Mouse (Mus musculus) right cerebral cortex, postnatal 4 days (tissue): Measurements from ENCODE around the gene Ddx19a.
"Not testable (repeated sequence)": the region's sequence is repeated elsewhere in the genome, so short reads cannot be mapped to it uniquely, and the experiment has no call there.

Experiments used
- DNase-seq: peaks from one replicate; pipeline ENCODE4 v3.0.0-alpha.2; 2022

Ddx19a gene

DNA sequence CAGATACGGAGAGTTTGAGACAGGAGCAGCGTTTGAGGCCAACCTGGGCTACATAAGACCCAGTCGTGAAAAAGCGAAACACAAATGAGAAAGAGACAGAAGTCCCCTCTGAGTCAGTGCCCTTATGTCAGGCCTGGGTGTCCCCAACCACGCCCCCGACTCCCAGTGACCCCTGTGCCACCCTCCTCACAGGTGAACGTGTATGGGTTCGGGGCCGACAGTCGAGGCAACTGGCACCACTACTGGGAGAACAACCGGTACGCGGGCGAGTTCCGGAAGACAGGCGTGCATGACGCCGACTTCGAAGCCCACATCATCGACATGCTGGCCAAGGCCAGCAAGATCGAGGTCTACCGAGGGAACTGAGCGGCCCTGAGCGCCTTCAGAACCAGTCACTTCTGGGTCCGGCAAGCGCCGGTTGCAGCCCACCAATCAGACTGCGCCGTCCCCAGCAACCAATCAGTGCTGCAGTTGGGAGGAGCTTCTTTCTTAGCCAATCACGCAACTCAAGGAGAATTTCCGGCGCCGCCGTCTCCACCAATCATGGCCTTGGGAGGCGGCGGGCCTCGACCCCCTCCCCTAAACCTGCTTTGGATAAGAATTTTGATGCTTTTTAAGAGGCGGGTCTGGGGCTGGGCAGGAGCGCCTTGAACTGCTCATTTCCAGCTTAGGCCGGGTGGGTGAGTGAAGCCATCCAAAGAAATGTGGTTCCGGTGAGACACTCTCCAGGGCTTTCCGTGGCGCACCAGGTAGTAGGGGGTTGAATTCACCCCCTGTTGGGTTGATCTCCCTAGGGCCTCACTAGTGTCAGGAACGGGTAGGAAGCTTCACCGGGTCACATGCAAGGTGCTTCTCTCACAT, 27.5 kb downstream of the Ddx19a start:
- DNase-seq = peak; percentile 90

DNA sequence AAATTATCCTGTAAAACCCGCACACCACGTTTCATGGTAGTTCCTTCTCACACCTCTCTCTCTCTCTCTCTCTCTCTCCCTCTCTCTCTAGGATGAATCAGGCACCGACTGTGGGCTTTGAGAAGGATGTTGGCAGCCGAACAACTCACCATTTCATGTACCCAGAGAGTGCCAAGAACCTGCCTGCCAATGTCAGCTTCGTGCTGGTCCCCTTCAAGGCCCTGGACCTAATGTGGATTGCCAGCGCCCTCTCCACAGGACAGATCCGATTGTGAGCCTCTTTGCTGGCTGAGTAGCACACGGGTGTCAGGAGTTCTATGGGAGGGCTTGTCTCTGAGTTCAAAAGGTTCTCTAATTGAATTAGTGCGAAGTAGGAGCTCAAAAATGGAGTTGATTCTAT, 30.3 kb downstream of the Ddx19a start:
- DNase-seq = no peak

DNA sequence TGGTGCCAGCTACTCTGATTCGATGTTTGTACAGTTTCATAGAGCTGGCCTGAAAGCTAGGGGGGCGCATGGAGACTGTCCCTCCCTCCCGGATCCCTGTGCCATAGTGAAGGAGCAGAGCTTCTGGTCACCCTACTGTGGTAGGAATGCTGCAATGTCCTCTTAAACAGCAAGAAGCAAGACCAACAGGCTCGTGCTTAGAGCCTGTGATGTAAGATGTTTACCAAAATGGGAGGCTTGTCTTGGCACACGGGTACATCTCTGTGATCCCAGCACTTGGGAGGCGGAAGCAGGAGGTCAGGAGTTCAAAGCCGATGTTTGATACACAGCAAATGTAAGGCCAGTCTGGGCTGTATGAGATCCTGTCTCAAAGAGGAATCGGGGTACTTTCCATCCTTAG, 31.0 kb downstream of the Ddx19a start:
- DNase-seq = no peak

DNA sequence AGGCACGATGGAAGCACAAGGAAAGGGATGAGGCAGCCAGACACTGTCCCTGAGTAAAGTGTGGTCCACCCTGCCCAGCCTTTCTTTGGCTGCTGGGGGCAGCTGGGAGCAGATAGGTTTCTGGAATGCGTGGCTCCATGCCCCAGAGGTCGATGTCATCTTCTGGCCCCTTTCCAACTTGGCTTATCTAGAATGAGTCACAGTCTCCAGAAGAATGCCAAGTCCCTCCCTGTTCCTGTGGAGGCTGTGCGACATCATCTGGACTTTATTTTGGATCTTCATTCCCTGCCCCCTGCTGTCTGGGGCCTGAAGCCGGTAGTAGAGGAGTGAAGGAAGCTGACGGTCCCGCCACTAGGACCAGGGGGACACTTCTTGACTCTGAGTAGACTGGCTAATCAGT, 32.0 kb downstream of the Ddx19a start:
- DNase-seq = no peak

DNA sequence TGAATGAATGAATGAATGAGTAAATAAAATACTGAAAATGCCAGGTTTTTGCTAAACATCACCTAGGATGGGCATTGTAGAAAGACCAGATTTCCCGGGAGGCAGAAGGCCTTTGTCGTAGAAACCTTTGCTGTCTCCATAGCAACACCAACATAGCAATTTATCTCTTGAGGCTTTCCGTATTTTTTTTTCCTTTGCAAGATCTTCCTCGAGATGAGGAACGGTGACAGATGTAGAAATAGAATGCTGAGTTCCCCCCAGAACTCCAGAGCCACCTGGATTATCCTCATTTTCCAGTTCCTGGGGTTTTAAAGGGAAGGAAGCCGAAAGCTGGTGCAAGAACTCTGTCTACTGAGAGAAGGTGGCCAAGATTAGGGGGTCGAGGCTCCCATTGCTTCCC, 32.9 kb downstream of the Ddx19a start:
- no peak for DNase-seq

DNA sequence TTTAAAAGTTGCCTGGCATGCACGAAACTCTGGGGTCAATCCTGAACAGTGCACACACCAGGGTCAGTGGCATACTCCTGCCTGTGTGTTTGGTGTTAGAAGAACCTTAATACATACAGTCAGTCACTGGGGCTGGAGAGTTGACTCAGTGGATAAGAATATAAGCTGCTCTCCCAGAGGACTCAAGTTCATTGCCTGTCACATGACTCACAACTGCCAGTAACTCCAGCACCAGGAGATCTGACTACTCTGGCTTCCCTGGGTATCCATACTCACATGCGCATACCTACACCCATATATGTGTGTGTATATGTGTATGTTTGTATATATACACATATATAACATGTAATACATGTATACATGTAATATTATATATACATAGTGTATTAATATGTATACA, 34.5 kb downstream of the Ddx19a start:
- DNase-seq = no peak

DNA sequence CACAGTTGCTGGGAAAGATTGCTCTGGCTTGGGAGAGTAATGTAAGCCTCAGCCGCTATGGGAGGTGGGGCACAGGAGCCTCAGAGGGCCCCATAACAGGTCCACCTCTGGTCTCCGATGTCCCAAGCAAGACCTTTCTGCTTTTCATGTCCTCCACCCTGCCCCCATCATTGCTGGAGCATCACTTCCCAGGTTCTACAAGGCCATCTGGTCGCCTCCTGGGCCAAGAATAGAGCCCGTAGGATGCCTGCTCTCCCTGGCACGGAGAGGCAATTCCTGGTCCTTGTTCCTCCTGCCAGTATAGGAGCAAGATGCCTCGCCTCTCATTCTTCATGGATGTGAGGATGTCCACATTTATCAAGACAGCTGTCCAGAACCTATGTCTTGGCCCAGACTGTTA, 37.7 kb downstream of the Ddx19a start:
- no peak for DNase-seq

DNA sequence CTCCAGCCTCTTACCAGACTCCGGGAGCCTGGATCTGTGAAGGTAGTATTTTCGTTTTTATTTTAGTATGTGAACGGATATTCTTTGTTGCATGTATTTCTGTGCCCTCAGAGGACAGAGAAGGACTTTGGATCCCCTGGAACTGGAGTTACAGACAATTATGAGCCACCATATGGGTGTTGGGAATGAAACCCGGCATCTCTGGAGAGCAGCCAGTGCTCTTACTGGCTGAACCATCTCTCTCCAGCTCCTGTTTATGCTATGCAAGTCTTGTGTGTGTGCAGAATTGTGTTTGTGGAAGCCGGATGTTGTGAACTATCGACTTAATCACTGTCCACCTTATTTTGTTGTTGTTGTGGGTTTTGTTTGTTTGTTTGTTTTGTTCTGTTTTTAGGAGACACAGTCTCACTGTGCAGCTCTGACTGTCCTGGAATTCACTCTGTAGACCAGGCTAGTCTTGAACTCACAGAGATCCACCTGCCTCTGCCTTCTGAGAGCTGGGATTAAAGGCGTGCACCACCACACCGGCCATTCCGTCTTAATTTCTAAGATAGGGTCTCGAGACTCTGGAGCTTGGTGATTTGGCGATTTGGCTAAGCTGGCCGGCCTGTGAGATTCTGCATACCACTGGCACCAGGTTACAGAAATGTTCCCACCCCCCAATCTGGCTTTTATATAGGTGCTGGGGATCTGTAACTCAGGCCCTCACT, 38.4 kb downstream of the Ddx19a start:
- DNase-seq = no peak

DNA sequence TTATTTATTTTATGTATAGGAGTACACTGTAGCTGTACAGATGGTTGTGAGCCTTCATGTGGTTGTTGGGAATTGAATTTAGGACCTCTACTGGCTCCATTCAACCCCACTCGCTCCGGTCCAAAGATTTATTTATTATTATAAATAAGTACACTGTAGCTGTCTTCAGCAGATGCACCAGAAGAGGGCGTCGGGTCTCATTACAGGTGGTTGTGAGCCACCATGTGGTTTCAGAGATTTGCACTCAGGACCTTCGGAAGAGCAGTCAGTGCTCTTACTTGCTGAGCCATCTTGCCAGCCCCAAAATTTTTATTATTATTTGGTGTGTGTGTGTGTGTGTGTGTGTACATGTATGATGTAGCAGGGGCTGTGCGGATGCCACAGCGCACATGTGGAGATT, 39.0 kb downstream of the Ddx19a start:
- not testable (repeated sequence) for DNase-seq

DNA sequence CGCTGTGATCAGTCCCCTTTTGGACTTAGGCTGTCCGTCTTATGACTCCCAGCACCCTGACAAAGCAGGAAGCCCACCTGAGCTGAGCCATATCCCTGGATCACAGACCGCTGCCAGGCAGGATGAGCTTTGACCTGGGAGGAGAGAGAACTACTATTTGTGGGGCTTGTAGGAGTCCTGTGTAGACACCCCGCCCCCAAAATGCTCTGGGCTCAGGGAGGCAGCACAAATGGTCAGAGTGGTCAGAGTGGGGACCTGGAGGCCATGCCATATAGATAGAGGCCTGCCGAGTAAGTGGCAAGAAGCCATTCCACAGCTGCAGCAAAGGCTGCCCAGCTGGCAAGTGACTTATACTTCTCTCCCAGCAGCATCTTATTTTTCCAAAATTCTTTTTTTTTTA, 39.5 kb downstream of the Ddx19a start:
- no peak for DNase-seq

DNA sequence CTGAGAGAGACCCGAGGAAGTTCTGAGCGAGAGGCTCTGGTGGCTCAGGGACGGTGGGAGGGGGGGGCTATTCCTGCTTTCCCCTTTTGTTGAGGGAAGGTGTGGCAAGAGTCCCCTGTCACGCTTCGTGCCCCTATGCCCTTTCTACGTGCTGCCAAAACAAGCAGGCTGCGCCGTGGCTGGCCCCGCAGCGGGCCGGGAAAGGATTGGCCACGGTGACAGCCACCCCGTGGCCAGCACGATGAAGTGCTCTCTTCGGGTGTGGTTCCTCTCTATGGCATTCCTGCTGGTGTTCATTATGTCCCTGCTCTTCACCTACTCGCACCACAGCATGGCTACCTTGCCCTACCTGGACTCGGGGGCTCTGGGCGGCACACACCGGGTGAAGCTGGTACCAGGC, 40.1 kb downstream of the Ddx19a start:
- DNase-seq = no peak

DNA sequence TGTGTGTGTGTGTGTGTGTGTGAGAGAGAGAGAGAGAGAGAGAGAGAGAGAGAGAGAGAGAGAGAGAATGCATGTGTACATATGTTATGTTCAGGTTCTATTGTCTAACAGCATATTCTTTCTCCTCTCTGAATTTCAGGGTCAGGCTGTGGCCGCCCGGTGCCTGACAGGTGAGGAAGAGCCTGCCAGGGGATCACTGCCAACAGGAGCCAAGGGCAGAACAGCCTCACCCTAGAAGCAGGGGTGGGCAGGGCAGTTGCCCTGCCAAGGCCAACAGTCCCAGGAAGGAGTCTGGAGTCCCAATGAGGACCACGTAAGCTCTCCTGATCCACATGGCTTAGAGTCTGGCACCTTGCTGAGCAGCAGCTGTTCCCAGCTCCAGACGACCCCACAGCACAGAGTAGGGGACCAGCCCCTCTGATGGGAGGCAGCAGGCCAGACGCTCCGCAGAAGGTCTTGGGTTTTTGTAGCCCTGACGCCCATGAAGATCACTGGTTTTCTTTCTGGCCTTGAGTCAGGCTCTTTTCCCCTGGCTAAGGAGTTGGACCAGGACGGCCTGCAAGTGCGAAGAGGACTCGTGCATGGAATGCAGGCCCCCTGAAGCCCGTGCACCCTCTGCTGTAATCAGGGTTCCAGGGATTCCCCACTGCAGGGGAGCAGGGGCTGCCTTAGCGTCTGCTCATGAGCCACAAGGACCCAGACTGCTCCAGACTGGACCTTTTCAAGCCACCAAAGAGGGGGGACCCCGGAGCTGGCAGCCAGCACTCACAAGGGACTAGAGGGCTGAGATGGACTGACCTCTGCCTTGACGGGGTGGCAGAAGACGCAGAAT, 40.8 kb downstream of the Ddx19a start:
- DNase-seq = no peak

DNA sequence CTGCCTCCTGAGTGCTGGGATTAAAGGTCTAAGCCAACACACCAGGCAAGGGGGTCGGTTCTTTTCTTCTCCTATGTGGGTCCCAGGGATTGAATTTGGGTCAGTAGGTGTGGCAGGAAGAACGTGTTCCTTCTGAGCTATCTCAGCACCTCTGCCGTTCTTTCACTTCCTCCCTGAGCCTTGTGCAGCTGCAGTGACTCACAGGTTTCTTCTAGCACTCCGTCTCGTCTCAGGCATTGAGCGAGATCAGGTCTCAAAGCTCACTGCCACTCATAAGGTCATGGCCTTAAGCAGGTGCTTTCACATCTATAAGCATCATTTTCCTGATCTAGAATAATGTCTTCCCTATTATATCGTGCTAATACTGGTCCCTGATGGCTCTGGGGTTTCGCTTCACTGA, 42.8 kb downstream of the Ddx19a start:
- no peak for DNase-seq

DNA sequence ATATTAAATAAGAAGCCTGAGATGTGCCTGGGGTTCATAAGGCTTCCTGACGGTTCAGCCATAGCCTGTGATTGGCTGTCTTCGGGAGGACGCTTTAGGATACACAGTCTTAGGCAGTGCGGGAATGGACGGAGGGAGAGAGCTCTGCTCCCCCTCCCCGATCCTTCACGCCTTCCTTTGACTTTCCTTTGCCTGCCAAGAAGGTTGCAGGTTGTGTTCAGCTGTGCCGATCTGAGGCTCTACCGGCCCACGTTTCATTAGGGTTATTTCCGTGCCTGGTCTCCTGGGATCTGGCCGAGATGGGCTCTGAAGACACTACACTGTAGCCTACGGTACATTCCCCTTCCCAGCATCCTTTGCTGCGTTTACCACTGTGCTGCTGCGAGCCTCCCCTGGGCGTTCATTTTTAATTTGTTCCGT, 47.5 kb downstream of the Ddx19a start:
- no peak for DNase-seq

DNA sequence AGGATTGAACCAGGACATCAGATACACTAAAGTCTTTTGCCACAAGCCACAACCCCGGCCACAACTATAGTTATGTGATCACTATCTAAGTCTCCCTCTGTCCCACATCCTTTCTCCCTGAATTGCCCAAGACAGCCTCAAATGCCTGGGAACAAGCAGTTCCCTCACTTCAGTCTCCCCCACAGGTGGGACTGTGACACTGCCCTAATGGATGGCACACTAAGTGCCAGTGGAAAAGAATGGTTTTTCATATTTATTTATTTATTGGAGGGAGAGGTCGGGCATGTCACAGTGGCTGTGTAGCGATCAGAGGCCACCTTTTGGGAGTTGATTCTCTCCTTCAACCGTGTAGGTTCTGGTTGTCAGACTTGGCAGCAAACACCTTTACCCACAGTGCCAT, 51.9 kb downstream of the Ddx19a start:
- no peak for DNase-seq

DNA sequence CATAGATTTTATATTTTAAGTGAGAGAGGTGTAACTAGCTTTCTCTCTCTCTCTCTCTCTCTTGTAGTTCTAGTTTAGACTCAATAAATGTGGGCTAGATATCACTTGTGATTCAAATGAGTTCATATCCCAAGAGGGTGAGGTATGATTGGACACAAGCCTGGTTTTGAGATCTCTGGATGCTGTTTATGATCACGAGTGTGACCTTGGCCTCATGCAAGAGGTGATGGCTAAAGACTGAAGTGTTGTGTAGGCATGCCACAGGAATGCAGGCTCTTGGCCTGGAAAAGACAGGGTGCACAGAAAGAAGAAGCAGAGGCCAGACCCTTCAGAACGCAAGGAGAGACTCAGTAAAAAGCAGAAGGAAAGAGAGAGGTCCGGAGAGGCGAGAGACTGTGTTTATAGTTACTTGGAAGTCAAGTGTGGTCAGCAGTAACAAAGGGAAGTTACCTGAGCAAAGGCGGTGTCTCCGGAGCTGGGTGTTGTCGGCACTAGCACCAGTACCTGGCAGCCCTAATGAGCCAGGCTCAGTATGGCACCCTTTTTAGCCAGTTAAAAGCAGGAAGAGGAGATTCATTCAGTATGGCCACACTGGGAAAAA, 53.2 kb downstream of the Ddx19a start:
- no peak for DNase-seq

DNA sequence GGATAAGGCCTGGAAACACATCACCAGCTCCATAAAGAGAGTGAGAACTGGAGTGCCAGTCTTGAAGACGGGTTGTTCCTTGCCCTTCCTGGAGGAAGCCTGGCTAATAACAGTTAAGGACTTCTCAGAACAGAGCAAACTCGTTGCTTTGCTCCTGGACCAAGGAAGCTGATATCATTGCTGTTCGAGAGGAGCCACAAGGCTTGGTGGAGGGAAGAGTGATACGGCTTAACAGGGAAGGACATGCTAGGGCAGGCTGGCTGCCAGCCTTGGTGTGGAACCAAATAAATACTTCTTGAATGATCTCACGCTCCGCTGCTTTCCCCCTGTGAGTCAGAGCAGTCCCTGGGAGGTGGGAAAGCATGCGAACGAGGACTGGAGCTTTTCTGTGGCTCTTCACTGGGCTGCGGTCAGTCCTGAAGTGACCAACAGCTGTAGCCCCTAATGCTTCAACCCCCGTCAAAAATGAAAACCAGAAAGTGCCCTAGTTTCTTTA, 56.1 kb downstream of the Ddx19a start:
- no peak for DNase-seq

DNA sequence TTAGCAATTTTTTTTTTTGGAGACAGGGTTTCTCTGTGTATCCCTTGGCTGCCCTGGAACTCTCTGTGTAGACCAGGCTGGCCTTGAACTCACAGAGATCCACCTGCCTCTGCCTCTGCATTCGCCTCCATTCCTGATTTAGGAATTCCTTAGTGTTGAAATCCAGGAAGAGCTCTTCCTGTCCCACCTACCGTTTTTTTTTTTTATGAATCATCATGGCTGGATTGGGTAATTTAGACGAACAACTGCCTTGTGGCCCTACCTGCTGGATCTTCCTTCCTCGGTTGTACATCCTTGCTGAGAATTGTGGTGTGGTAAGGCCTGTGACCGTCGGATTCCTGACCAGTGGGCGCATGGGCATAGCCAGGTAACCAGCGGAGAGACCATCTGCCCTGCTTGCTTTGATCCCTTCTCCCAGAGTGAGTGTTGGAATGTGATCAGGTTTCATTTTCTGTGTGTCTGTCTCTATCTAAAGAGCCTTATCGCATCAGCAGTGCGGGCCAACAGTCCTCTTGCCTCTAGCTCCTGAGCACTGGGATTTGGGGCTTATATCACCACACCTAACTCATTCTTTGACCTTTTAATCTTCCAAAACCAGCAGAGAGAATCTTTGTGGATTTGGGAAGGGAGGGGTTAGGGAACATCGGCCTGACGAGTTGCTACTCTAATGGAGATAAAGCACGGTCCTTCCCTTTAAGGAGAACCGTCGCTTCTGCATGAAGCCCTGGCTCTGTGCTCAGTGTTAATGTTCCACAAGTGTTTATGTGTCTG, 56.7 kb downstream of the Ddx19a start:
- DNase-seq = no peak

DNA sequence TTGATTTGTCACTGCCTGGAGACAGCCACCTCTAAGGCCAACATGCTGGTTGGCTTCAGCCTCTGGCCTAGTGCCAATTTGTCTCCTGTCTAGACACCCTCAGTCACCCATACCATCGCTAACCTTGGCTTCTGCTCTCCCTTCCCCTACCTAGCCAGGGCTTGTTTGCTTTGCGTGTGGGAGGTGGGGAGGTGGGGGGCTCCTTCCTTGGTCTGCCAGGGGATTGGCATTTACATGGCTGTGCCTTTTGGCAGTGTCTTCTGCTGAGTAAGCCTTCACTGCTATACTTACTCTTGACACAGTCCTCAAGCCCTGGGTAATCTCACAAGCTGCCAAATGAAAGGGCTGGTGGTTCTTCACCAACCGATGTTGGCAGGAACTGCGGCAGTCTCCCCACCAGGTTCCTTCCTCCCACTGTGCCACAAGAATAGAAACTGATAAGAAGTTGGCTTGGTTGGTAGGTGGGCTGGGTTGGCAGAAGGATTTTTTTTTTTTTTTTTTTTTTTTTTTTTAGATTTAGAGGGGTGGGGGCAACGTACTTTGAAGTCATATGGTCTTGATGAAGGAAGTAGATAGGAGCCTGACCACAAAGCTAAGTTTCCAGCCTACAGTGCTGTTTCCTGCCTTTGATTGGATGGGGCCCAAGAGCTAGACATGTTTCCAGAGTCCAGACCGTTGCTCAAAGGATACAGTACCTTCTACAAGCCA, 58.6 kb downstream of the Ddx19a start:
- no peak for DNase-seq

DNA sequence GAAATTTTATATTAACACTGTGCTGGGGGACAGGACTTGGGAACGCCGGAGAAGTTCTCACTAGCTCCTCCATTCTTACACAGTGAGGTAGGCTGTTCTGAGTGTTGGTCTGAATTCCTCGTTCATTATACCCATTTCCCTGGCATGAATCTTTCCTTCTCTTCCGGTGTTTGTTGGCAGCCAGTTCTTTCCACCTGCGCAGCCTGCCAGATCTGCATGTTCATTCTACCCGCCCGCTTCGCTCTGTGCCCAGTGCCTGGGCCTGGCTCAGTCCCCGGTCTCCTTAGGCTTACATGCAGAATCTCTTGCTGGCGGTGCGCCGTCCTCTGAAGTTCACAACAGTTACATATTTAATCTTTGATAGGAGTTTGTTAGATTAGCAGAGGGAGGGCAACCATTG, 61.4 kb downstream of the Ddx19a start:
- no peak for DNase-seq

DNA sequence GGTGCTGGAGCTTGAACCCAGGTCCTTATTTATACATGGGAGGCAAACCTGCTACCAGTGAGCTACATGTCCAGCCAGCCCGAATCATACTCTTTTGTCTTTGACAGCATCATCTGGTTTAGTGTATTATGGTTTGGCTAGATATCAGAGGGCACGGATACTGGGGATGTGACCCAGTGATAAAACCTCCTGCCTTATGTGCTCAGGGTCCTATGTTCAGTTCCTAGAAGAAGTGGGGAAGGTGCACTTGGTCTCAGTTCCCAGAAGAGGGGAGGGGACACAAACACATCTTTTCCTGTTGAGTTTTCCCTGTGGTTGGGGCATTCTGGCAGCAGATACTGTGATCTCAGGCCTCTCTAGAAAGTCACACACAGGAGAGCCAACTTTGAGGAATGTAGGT, 64.3 kb downstream of the Ddx19a start:
- DNase-seq = no peak

DNA sequence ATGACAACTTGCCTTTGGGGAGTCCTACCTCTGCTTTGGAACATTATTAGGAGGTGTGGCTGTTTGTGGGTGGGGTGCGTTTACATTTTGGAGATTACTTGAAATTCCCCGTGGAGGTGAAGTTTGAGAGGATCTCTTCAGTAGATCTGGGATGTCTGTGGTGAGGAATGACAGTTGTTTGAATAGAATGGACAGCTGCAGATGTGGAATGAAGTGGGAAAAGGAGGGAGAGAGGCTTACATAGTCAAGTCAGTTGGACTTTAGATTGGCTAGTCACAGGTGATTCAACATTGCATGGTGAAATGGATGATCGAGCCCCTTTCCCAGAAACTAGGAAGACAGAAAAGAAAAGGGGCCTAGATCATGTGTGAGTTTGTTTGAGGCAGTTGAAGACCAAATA, 65.2 kb downstream of the Ddx19a start:
- no peak for DNase-seq
